Mouse (Mus musculus) midbrain, embryonic 11.5 days (tissue): Measurements from ENCODE around the gene Tomm40l. TPM values are rescaled to one million over a fixed set of nuclear protein-coding genes. Genes with fewer than 3 reads are reported as not detected.

Experiments used
- ATAC-seq: fragments of 200-750 bp; cut with Nextera tagmentation; 2 replicates; pipeline ENCODE4 v1.8.0; 2017; ENCODE audit warnings: moderate TSS enrichment, moderate library complexity; ENCODE audit not compliant: low FRiP score
- DNase-seq: peaks from one replicate; pipeline ENCODE4 v3.0.0; 2015; ENCODE audit warnings: low spot score; ENCODE audit errors: missing footprints
- H3K27ac ChIP-seq: fragments of 300-500 bp; sonication (generic); 2 replicates; pipeline ENCODE4 v1.5.1; 2014; ENCODE audit warnings: low read depth, low read length
- H3K27me3 ChIP-seq: fragments of 300-500 bp; sonication (generic); 2 replicates; pipeline ENCODE4 v1.6.1; 2014; ENCODE audit warnings: mild to moderate bottlenecking, low read length, moderate library complexity, mixed read lengths; ENCODE audit not compliant: control insufficient read depth, insufficient read depth
- H3K36me3 ChIP-seq: fragments of 300-500 bp; sonication (generic); 2 replicates; pipeline ENCODE4 v1.6.1; 2014; ENCODE audit warnings: mild to moderate bottlenecking, low read length, moderate library complexity, mixed read lengths; ENCODE audit not compliant: control insufficient read depth, insufficient read depth
- H3K4me1 ChIP-seq: fragments of 300-500 bp; sonication (generic); 2 replicates; pipeline ENCODE4 v1.6.1; 2014; ENCODE audit warnings: low read length; ENCODE audit not compliant: control insufficient read depth, insufficient read depth
- H3K4me2 ChIP-seq: fragments of 300-500 bp; sonication (generic); 2 replicates; pipeline ENCODE4 v1.6.1; 2014; ENCODE audit warnings: mild to moderate bottlenecking, moderate library complexity
- H3K4me3 ChIP-seq: fragments of 300-500 bp; sonication (generic); 2 replicates; pipeline ENCODE4 v1.5.1; 2014; ENCODE audit warnings: low read depth, low read length
- H3K9ac ChIP-seq: fragments of 300-500 bp; sonication (generic); 2 replicates; pipeline ENCODE4 v1.6.1; 2014; ENCODE audit warnings: low read length
- H3K9me3 ChIP-seq: fragments of 300-500 bp; sonication (generic); 2 replicates; pipeline ENCODE4 v1.6.1; 2016; ENCODE audit warnings: low read length; ENCODE audit not compliant: control insufficient read depth
- WGBS: fragments of 180-500 bp; shearing (Covaris S2); extraction: QIAGEN DNeasy Blood & Tissue Kit; methylation state at CpG from one replicate; pipeline ENCODE4 v1.1.7; 2014; 5-methylcytosine and 5-hydroxymethylcytosine counted together
- polyA plus RNA-seq: library from polyadenylated mRNA; unstranded; fragments of >200 nt; fragmentation: Nextera tagmentation; extraction: Ambion mirVana; gene quantifications from 2 replicates; pipeline ENCODE4 v1.2.1, GENCODE M21; 2014

Tomm40l gene
- polyA plus RNA-seq, 1 experiment from 2014 or later = 24.0 TPM

DNA sequence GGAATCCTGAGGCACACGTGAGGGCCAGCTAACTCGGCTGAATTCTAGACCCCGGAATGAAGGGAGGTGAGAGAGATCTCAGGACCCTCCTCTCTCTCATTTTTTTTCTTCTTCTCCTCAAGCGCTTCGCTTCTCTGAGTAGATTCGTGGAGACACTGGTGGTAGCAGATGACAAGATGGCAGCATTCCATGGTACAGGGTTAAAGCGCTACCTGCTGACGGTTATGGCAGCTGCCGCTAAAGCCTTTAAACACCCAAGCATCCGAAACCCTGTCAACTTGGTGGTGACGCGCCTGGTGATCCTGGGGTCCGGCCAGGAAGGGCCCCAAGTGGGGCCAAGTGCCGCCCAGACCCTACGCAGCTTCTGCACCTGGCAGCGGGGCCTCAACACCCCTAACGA is 30.1 kb upstream of the Tomm40l start:
- peaks cover 30% of the 10 kb centered on the region for H3K4me1 ChIP-seq
- 35% methylated on average over 17 of the region's 17 CpGs for WGBS
- peak overlapping the region; percentile 18; the same call in 1 of the 2 replicates for H3K4me3 ChIP-seq
- no peak overlapping the region for H3K27ac ChIP-seq
- no peaks in the 10 kb centered on the region for H3K9me3 ChIP-seq
- H3K27me3 ChIP-seq = no peaks in the 10 kb centered on the region
- no peaks in the 10 kb centered on the region for H3K36me3 ChIP-seq
- ATAC-seq = no peak
- peak overlapping the region; percentile 51; the same call in 1 of the 2 replicates for H3K9ac ChIP-seq
- DNase-seq = no peak
- peak overlapping the region; percentile 47 for H3K4me2 ChIP-seq

DNA sequence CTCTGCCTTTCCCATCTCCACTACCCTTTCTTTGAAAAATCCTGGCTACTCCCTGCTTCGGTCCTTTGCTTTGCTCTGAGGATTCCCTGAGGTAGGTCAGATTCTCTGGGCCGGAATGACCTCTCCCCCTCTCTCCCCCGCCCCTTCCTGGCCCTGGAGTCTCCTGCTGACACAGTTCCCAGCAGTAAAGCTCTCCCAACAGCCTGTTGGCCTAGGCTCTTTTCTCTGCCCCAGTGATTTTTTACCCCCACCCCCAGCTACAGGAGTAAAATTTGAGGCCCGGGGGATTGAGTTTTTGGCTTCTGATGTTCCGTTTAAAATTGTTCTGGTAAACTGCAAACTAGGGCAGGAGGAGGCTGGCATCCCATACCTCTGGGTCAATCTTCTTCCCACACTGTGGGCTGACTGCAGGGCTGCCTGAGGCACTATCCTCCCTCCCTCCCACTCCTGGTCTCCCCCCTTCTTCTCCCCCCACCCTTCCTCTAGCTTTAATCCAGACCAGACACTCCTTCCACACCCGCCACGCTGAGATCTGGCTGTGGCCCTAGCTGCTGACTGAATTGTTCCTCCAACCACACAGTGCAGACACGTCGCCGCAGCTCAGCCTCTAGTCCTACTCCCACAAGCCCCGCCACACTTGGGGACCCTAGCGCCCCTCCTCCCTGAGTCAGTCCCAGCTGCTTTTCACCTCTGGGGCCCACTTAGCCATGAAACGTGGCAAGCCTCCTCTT is 29.4 kb upstream of the Tomm40l start:
- H3K36me3 ChIP-seq = no peaks in the 10 kb centered on the region
- peak overlapping the region; percentile 36; the same call in 1 of the 2 replicates for H3K27ac ChIP-seq
- peak overlapping the region; percentile 51 for H3K9ac ChIP-seq
- no peaks in the 10 kb centered on the region for H3K27me3 ChIP-seq
- peaks cover 32% of the 10 kb centered on the region for H3K4me1 ChIP-seq
- ATAC-seq = peak; percentile 19
- no peaks in the 10 kb centered on the region for H3K9me3 ChIP-seq
- DNase-seq = peak; percentile 90
- peak overlapping the region; percentile 47 for H3K4me2 ChIP-seq
- H3K4me3 ChIP-seq = peak overlapping the region; percentile 18; the same call in 1 of the 2 replicates
- 2% methylated on average over 13 of the region's 13 CpGs for WGBS

DNA sequence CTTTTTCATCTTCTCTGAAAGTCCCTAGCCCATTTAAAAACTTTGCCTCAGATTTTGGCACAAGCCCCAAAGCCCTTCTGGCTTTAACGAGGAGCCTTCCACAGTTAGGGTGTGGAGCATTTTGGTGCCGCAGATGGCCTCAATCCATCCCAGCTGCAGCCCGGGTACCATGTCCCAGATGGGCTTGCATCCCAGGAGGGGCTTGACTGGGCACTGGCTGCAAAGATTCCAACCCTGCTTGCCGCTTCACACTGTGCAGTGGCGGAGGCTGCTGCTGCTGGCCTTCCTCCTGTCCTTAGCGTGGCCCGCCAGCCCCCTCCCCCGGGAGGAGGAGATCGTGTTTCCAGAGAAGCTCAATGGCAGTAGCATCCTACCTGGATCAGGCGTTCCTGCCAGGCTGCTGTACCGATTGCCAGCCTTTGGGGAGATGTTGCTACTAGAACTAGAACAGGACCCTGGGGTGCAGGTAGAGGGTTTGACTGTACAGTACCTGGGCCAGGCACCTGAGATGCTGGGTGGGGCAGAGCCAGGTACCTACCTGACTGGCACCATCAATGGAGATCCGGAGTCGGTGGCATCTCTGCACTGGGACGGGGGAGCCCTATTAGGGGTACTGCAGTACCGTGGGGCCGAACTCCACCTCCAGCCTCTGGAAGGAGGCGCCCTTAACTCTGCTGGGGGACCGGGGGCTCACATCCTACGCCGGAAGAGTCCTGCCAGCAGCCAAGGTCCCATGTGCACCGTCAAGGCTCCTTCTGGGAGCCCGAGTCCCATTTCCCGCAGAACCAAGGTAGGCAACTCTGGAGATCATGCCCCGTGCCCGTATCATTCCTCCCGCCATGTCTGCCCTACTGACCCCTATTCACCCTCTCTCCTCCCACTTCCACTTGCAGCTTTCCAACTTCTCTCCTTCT is 28.6 kb upstream of the Tomm40l start, which contains the start of gene Ndufs2:
Gene Ndufs2, minus strand, starts transcription at position 709 of the 914 bp plus-strand sequence.
- ATAC-seq = no peak
- Histone ChIP-seq H3K9ac (peak within 1 kb of the TSS; percentile 51), H3K27me3 (no peaks in the 10 kb centered on the region), H3K9me3 (no peaks in the 10 kb centered on the region), H3K27ac (peak within 1 kb of the TSS; percentile 36; the same call in 1 of the 2 replicates), H3K4me3 (peak within 1 kb of the TSS; percentile 18), H3K4me1 (peaks cover 37% of the 10 kb centered on the region), H3K4me2 (peak within 1 kb of the TSS; percentile 47), H3K36me3 (no peaks in the 10 kb centered on the region)
- peak; percentile 90 for DNase-seq
- 9% methylated on average over 26 of the region's 26 CpGs for WGBS

DNA sequence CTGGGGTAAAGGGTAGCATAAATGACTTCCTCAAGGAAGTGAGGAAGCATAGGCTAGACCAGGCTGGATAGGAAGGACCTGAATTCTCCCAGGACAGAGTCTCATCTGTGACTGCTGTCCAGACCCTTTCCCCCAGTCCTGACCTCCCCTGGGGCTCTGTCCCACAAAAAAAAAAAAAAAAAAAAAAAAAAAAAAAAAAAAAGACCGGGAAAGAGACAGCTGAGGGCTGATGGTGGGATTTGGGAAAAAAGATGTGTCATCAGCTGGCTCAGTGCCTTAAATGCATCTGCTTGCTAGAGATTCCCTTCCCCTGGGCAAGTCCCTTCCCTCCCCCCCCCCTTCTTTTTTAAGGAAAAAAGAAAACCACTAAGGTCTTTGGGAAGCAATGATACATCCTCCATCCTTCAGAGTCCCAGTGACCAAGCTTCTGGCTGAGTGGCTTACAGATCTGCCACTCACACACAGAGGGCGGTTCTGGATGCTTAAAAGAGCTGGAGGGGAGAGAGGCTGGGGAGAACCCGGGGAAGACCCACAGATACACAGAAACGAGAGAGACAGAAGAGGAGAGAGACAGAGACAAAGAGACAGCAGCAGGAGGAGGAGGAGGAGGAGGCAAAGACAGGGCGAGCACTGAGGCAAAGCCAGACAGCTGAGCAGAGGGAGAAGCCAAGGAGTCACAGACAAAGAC is 27.7 kb upstream of the Tomm40l start, which contains the start of gene Adamts4:
Gene Adamts4, plus strand, starts transcription at position 509 of the 688 bp plus-strand sequence.
- Histone ChIP-seq H3K27me3 (no peaks in the 10 kb centered on the region), H3K4me3 (peak within 1 kb of the TSS; percentile 18), H3K9me3 (no peaks in the 10 kb centered on the region), H3K36me3 (no peaks in the 10 kb centered on the region), H3K9ac (peak within 1 kb of the TSS; percentile 51), H3K27ac (no peak within 1 kb of the TSS), H3K4me1 (peaks cover 37% of the 10 kb centered on the region), H3K4me2 (peak within 1 kb of the TSS; percentile 47)
- 7% methylated on average over 5 of the region's 5 CpGs for WGBS
- DNase-seq (peak; percentile 93), ATAC-seq (no peak)

DNA sequence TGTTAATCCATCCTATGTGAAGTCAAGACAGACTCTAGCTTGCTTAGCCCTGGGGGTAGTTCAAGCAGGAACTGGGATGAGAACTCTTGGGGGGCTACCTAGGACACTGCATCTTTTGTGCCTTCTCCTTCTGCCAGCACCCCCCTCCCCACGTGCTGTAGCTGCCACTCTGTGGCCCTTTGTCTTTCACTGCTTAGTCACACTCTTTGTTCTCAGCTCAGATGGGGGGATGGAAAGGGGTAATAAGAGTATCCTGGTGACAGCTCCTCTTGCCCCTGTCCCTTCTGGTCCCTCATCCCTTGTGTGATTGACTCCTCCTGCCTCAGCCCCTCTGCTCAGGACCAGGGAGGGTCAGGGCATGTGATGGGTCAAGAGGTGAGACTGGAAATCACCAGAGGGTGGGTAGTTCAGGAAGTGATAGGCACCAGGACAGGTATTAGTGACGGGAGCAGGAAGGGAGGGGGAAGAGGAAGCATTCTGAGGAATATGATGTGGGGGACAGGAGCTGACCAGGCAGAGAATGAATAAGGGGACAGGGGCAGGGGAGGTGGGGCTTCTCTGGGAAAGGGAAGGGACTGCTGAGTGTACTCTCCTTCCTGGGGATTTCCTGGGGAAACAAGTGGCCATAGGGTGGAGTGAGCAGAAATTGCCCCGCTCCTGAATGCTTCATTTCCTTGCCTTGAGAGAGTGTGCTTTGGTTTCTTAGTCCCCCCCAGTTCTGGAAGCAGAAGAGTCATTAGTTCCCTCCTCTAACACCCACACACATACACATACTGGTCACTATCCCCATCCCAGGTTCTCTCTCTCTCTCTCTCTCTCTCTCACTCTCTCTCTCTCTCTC is 26.3 kb upstream of the Tomm40l start:
- Histone ChIP-seq H3K4me2 (no peak overlapping the region), H3K27me3 (no peaks in the 10 kb centered on the region), H3K36me3 (no peaks in the 10 kb centered on the region), H3K4me3 (no peak overlapping the region), H3K27ac (no peak overlapping the region), H3K9ac (no peak overlapping the region; the same call in 1 of the 2 replicates), H3K4me1 (peaks cover 37% of the 10 kb centered on the region), H3K9me3 (no peaks in the 10 kb centered on the region)
- no peak for DNase-seq
- WGBS = 36% methylated on average over 3 of the region's 3 CpGs
- no peak for ATAC-seq

DNA sequence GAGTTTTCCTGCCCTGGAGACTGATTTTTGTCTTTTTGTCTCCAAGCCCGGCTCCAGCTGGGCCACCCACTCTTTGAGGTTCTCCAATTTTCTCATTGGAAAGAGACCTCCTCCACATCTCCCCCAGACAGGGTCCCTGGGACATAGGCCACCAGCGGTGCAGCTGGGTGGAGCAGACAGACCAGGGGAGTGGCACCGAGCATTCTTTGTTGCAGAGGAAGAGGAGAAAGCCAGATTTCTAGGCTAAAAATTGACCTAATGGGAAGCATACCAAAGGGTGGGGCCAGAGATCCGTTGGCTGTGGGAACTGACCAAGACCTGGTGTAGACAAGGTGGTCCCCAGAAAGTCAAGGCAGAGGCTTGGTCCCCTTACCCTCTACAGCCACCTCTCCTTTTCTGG is 25.6 kb upstream of the Tomm40l start:
- Histone ChIP-seq H3K36me3 (no peaks in the 10 kb centered on the region), H3K4me1 (peaks cover 37% of the 10 kb centered on the region), H3K9ac (peak overlapping the region; percentile 89), H3K4me3 (peak overlapping the region; percentile 64), H3K27ac (peak overlapping the region; percentile 5; the same call in 1 of the 2 replicates), H3K9me3 (no peaks in the 10 kb centered on the region), H3K4me2 (peak overlapping the region; percentile 81; the same call in 1 of the 2 replicates), H3K27me3 (no peaks in the 10 kb centered on the region)
- no peak for ATAC-seq
- WGBS = 22% methylated on average over 4 of the region's 4 CpGs
- no peak for DNase-seq

DNA sequence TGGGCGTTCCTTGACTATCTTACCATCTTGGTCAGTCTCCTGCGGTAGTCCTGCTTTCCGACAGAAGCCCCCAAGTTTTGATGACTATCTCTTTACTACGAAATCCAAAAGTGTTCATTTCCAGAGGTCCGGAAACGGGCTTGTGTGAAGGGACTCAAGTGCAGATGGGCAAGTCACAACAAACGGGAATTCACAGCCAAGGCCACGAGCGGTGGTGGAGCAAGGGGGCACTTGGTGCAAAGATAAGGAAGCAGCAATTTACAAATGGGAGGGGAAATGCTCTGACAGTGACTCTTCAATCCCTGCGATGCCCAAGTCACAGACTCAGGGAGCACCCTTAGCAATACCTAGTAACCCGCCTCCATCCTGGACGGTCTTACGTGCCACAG is 25.1 kb upstream of the Tomm40l start:
- WGBS = 18% methylated on average over 13 of the region's 13 CpGs
- peak overlapping the region; percentile 89 for H3K9ac ChIP-seq
- H3K4me2 ChIP-seq = peak overlapping the region; percentile 81
- peaks cover 37% of the 10 kb centered on the region for H3K4me1 ChIP-seq
- H3K9me3 ChIP-seq = no peaks in the 10 kb centered on the region
- peak overlapping the region; percentile 64 for H3K4me3 ChIP-seq
- H3K36me3 ChIP-seq = peaks cover under 1% of the 10 kb centered on the region; the same call in 1 of the 2 replicates
- ATAC-seq (peak; percentile 4; the same call in 1 of the 2 replicates), DNase-seq (no peak)
- no peaks in the 10 kb centered on the region for H3K27me3 ChIP-seq
- peak overlapping the region; percentile 20; the same call in 1 of the 2 replicates for H3K27ac ChIP-seq
